Mouse (Mus musculus): Measurements from ENCODE around the gene Stat2. TPM values are rescaled to one million over a fixed set of nuclear protein-coding genes. Genes with fewer than 3 reads are reported as not detected.
A peak's percentile ranks its signal among the peaks of the same experiment; 100 is the strongest.
"Not testable (repeated sequence)": the region's sequence is repeated elsewhere in the genome, so short reads cannot be mapped to it uniquely, and the experiment has no call there.

The Stat2 gene
- polyA plus RNA-seq, 1 experiment, result 7.5 TPM

GRCm38 (mm10) chr10:128323516-128323915, 53.2 kb downstream of the Stat2 start:
- no peak for TF ChIP-seq SRF (IDR thresholded peaks at IDR 0.05; ENCODE audit: control insufficient read depth, insufficient read length, low read depth)
- TF ChIP-seq TCF12 (IDR thresholded peaks at IDR 0.05; ENCODE audit: insufficient read depth, poor library complexity, severe bottlenecking), result no peak
- TF ChIP-seq CEBPB (IDR thresholded peaks at IDR 0.05; ENCODE audit: insufficient read depth, poor library complexity, severe bottlenecking), result no peak
- no peak for TF ChIP-seq REST (IDR thresholded peaks at IDR 0.05; ENCODE audit: insufficient read depth, insufficient read length)
- TF ChIP-seq USF1 (IDR thresholded peaks at IDR 0.05; ENCODE audit: low read depth), result no peak
- no peak for TF ChIP-seq MYOD1 (IDR thresholded peaks at IDR 0.05; ENCODE audit: control insufficient read depth in 1 of 3, insufficient read length in 2 of 3, low read depth in 2 of 3)
- TF ChIP-seq POLR2A (IDR thresholded peaks at IDR 0.05; ENCODE audit: insufficient read length, low read depth), result no peak
- no peak for TF ChIP-seq MAX (IDR thresholded peaks at IDR 0.05; ENCODE audit: low read depth)
- TF ChIP-seq POLR2AphosphoS2 (IDR thresholded peaks at IDR 0.05; ENCODE audit: insufficient read length, low read depth), result no peak
- TF ChIP-seq E2F4 (IDR thresholded peaks at IDR 0.05; ENCODE audit: insufficient read depth), result no peak
- no peak for TF ChIP-seq TCF3 (IDR thresholded peaks at IDR 0.05; ENCODE audit: insufficient read length, low read depth)
- TF ChIP-seq MYOG (IDR thresholded peaks at IDR 0.05; ENCODE audit: control insufficient read depth in 1 of 3, insufficient read depth in 1 of 3, insufficient read length in 2 of 3, low read depth in 2 of 3), result no peak

GRCm38 (mm10) chr10:128326825-128327224, 56.5 kb downstream of the Stat2 start:
- Histone ChIP-seq H3K4me2 (ENCODE audit: low read depth) (no peak overlapping the region), H3K79me2 (ENCODE audit: control insufficient read depth, insufficient read depth) (peaks cover 23% of the 10 kb centered on the region), H3K4me3 (no peak overlapping the region), H3K27me3 (ENCODE audit: control insufficient read depth, insufficient read depth, insufficient read length) (no peaks in the 10 kb centered on the region), H3K36me3 (ENCODE audit: control insufficient read depth, insufficient read depth) (peaks cover 13% of the 10 kb centered on the region), H3ac (ENCODE audit: control insufficient read depth, insufficient read length) (no peak overlapping the region)
- TF ChIP-seq E2F4 (IDR thresholded peaks at IDR 0.05; ENCODE audit: insufficient read depth), result no peak
- TF ChIP-seq MYOG (IDR thresholded peaks at IDR 0.05; ENCODE audit: control insufficient read depth in 1 of 3, insufficient read depth in 1 of 3, insufficient read length in 2 of 3, low read depth in 2 of 3), result no peak
- TF ChIP-seq MAX (IDR thresholded peaks at IDR 0.05; ENCODE audit: low read depth), result no peak
- TF ChIP-seq POLR2A (IDR thresholded peaks at IDR 0.05; ENCODE audit: insufficient read length, low read depth), result no peak
- no peak for TF ChIP-seq SRF (IDR thresholded peaks at IDR 0.05; ENCODE audit: control insufficient read depth, insufficient read length, low read depth)
- no peak for TF ChIP-seq POLR2AphosphoS2 (IDR thresholded peaks at IDR 0.05; ENCODE audit: insufficient read length, low read depth)
- no peak for TF ChIP-seq MYOD1 (IDR thresholded peaks at IDR 0.05; ENCODE audit: control insufficient read depth in 1 of 3, insufficient read length in 2 of 3, low read depth in 2 of 3)
- no peak for TF ChIP-seq TCF12 (IDR thresholded peaks at IDR 0.05; ENCODE audit: insufficient read depth, poor library complexity, severe bottlenecking)
- TF ChIP-seq TCF3 (IDR thresholded peaks at IDR 0.05; ENCODE audit: insufficient read length, low read depth), result no peak
- no peak for TF ChIP-seq CEBPB (IDR thresholded peaks at IDR 0.05; ENCODE audit: insufficient read depth, poor library complexity, severe bottlenecking)
- no peak for TF ChIP-seq REST (IDR thresholded peaks at IDR 0.05; ENCODE audit: insufficient read depth, insufficient read length)
- no peak for TF ChIP-seq USF1 (IDR thresholded peaks at IDR 0.05; ENCODE audit: low read depth)

More at GRCm38 (mm10) chr10:128323516-128323915, 53.2 kb downstream of the Stat2 start:
- Histone ChIP-seq H3K27me3 (ENCODE audit: control insufficient read depth, insufficient read depth, insufficient read length) (no peaks in the 10 kb centered on the region), H3K36me3 (ENCODE audit: control insufficient read depth, insufficient read depth) (peaks cover 24% of the 10 kb centered on the region), H3K4me3 (peak overlapping the region; percentile 95), H3K79me2 (ENCODE audit: control insufficient read depth, insufficient read depth) (peaks cover 26% of the 10 kb centered on the region), H3ac (ENCODE audit: control insufficient read depth, insufficient read length) (peak overlapping the region; percentile 88), H3K4me2 (ENCODE audit: low read depth) (peak overlapping the region; percentile 91)

- H3ac ChIP-seq (ENCODE audit: control insufficient read depth, insufficient read length), result no peak overlapping the region
- H3K79me2 ChIP-seq (ENCODE audit: control insufficient read depth, insufficient read depth), result peaks cover 15% of the 10 kb centered on the region
- no peak overlapping the region for H3K4me3 ChIP-seq
- no peaks in the 10 kb centered on the region for H3K27me3 ChIP-seq (ENCODE audit: control insufficient read depth, insufficient read depth, insufficient read length)
- no peak for TF ChIP-seq USF1 (IDR thresholded peaks at IDR 0.05; ENCODE audit: low read depth)
- TF ChIP-seq MAX (IDR thresholded peaks at IDR 0.05; ENCODE audit: low read depth), result no peak
- no peak for TF ChIP-seq TCF3 (IDR thresholded peaks at IDR 0.05; ENCODE audit: insufficient read length, low read depth)
- TF ChIP-seq MYOD1 (IDR thresholded peaks at IDR 0.05; ENCODE audit: control insufficient read depth in 1 of 3, insufficient read length in 2 of 3, low read depth in 2 of 3), result no peak
- TF ChIP-seq E2F4 (IDR thresholded peaks at IDR 0.05; ENCODE audit: insufficient read depth), result no peak
- no peak for TF ChIP-seq MYOG (IDR thresholded peaks at IDR 0.05; ENCODE audit: control insufficient read depth in 1 of 3, insufficient read depth in 1 of 3, insufficient read length in 2 of 3, low read depth in 2 of 3)
- TF ChIP-seq CEBPB (IDR thresholded peaks at IDR 0.05; ENCODE audit: insufficient read depth, poor library complexity, severe bottlenecking), result no peak
- TF ChIP-seq REST (IDR thresholded peaks at IDR 0.05; ENCODE audit: insufficient read depth, insufficient read length), result no peak
- no peak for TF ChIP-seq SRF (IDR thresholded peaks at IDR 0.05; ENCODE audit: control insufficient read depth, insufficient read length, low read depth)
- no peak for TF ChIP-seq POLR2AphosphoS2 (IDR thresholded peaks at IDR 0.05; ENCODE audit: insufficient read length, low read depth)
- no peak for TF ChIP-seq TCF12 (IDR thresholded peaks at IDR 0.05; ENCODE audit: insufficient read depth, poor library complexity, severe bottlenecking)
- no peak for TF ChIP-seq POLR2A (IDR thresholded peaks at IDR 0.05; ENCODE audit: insufficient read length, low read depth)
- H3K4me2 ChIP-seq (ENCODE audit: low read depth), result no peak overlapping the region
- peaks cover 13% of the 10 kb centered on the region for H3K36me3 ChIP-seq (ENCODE audit: control insufficient read depth, insufficient read depth)
Observed at GRCm38 (mm10) chr10:128327610-128328009, 57.3 kb downstream of the Stat2 start.

GRCm38 (mm10) chr10:128332358-128333249, 62.2 kb downstream of the Stat2 start:
- H3K36me3 ChIP-seq (ENCODE audit: control insufficient read depth, insufficient read depth); H3K4me2 ChIP-seq (ENCODE audit: low read depth); H3K79me2 ChIP-seq (ENCODE audit: control insufficient read depth, insufficient read depth): not testable (repeated sequence)

More at GRCm38 (mm10) chr10:128332358-128333249, 62.2 kb downstream of the Stat2 start:
- not testable (repeated sequence) for H3ac ChIP-seq (ENCODE audit: control insufficient read depth, insufficient read length); H3K27me3 ChIP-seq (ENCODE audit: control insufficient read depth, insufficient read depth, insufficient read length); H3K4me3 ChIP-seq

Data from myocyte (in vitro differentiated cells).